Mouse (Mus musculus): ENCODE measurements around the gene Ifrd2. TPM values are rescaled to one million over a fixed set of nuclear protein-coding genes. Genes with fewer than 3 reads are reported as not detected.

Gene Ifrd2
- total RNA-seq (2021): 10 to 100 TPM; 11.3 to 11.9 TPM
- long read RNA-seq, experiment 1, partial matches to known transcripts: 1 of 6 reads
- long read RNA-seq, experiment 1, other reads (novel, unspliced or antisense): 3 of 6 reads
- long read RNA-seq, experiment 2, transcript Ifrd2-201 (12 exons, 2,056 nt): major isoform, 7 of 11 reads
- long read RNA-seq, experiment 2, partial matches to known transcripts: 0 of 11 reads
- long read RNA-seq, experiment 2, other reads (novel, unspliced or antisense): 4 of 11 reads

DNA sequence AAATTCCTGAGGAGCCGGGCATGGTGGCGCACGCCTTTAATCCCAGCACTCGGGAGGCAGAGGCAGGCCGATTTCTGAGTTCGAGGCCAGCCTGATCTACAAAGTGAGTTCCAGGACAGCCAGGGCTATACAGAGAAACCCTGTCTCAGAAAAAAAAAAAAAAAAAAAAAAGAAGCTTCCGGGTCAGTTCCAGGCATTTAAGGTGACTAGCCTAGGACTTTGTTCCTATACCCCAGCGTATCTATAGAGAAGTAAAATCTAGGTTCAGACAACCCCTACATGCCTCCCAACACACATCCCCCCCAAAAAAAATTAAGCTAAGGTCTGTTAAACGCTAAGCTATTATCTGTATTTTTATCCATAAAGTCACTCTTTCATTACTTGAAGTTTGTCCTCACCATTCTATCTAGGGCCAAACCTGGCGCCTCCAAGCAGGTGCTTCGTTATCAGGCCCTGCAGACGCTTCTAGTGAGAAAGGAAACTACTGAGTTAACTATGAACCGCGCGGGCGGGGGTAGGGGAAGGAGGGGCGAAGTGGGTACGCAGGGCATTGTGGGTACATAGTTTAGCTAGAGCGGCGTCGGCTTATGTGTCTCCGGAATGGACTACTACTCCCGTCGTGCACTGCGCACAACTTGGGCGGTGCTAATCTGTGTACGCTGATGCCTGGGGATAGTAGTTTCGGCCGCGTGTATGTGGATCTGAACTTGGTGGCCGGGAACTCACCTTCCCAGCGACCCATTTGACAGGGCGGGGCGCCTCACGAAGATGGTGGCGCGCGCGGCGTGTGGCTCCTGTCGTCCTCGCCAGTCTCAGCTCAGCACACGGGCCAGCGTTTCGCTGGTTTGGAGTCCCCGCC lies at the start of gene Ifrd2:
TSS of gene Ifrd2 (plus strand) at position 669 of the 859 bp plus-strand sequence.
- DNase-seq (ENCODE audit: low spot score in 2 of 2): peak; percentile 98 to 99

DNA sequence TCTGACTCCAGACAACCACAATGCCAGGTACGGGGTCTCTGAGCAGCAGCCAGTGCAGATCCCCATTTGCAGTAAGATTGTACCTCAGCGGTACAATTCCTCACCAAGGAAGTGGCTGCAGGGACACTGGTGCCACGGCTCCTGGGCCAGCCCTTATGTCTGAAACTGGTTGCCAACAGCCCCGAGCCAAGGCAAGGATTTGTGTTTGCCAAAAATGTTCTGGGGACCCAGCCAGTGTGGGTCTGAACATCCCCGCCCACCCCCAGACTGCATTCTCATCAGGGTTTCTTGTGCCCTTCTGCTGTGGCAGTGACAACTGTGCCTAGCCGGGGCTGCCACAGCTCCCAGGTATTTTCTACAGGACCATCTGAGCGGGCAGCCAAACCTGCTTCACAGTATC lies 49.2 kb upstream of the Ifrd2 start:
- DNase-seq (ENCODE audit: low spot score in 2 of 2): no peak

DNA sequence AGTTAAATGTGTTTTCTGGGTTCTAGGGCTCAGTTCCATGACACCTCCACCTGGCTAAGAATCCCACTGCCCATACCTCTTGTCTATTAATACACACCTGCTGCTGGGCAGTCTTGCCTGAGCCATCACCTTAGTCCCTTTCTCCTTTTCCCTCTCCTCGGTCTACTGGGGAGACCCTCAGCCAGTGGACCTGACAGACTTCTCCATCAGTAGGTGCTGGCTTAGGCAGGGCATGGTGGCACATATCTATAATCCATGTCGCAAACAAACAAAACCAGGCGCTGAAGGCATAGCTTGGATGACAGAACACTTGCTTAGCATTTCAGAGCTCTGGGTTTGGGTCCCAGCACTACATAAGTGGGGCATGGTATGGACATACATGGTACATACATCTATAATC lies 48.7 kb upstream of the Ifrd2 start:
- DNase-seq (ENCODE audit: low spot score in 2 of 2): no peak

DNA sequence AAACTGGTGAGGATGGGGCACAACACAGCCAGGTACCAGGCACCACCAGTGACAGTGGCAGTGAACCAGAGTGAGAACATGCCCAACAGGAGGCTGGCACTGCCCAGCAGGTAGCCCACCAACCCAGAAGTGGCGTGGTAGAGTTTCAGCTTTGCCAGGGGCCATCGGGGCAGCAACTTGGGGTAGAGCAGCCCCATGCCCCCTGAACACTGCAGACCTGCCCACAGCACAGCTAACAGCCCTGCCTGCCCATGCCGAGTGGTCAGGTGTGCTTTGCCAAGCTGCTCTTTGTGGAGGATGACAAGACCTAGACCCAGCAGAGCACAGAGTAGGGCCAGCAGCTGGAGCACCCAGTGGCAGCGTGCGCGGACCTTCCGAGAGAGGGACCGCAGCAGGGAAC lies 47.5 kb upstream of the Ifrd2 start:
- no peak for DNase-seq (ENCODE audit: low spot score in 2 of 2)

DNA sequence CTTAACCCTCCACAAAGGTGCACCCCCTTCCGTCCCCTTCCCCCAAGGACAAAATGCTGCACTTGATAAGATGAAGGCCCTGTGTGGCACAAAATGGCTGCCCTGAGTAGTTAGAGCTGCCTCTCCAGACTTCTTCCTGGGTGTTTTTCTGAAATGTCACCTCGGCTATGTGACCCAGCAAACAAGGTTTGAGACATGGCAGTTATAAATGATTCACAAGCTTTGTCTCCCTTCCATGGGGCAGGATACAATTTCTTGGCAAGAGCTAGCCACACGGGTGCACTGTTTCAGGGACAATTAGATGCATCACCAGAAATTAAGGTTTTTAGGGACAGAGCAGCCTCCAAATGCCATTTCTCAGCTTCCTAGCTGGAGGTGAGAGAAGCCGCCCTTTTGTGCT lies 47.0 kb upstream of the Ifrd2 start:
- no peak for DNase-seq (ENCODE audit: low spot score in 2 of 2)

DNA sequence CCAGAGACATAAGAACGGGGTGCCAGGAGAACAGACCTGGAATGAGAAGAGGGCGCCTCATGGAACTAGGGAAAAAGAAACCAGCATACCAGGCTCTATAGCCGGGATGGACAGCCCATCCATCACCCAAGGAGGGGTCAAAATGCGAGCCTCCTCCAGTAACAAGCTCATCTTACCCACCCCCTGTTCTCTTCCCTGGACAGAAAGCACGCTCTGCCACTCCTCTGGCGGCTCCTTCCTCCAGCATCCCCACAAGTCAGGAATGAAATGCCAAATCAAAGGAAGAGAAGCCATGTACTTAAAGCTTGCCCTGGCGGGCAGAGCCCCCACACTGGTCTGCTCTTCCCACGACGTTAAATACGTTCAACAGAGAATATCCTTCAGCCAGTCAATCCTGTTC lies 46.4 kb upstream of the Ifrd2 start:
- DNase-seq (ENCODE audit: low spot score in 2 of 2): no peak

DNA sequence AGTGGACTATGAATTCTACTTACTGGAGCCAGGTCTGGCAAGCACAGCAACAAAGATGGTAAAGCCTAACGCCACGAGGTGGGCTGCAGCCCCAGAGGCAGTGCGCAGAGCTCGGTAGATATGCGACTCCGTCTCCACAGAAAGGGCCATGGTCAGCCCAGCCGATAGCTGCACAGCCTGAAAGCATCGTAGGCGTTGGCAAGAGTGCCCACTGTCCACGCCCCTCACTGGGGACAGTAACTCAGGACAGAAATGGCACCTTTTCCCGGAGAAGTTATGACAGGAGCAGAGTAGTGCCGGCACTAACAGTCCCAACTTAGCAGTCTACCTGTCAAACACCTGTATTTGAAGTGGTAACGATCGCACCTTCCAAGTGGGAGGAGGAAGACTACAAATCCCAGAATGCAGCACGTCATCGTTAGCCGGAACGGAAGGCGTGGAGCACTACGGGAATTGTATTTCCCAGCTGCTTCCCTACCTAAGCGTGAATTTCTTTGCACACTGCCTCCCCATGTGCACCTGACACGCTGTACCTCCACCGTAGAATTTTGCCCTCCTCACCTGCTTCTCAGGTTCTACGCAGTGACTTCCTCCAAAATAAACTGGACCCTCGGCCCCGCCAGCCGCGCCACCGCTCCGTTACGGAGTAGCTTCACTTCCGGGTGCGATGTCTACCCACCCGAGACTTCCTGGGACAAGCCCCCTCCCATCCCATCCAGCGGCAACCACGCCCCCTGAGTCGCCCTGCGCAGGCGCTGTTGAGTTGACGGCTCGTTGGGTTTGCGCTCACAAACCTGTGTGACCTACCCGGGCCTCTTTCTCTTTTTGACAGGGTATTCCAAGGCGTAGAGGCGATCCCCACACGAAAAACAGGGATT lies 45.7 kb upstream of the Ifrd2 start, which contains the start of the genes Cyb561d2 and Nprl2:
TSS of gene Cyb561d2 (minus strand) at position 720 of the 878 bp plus-strand sequence.
TSS of gene Nprl2 (plus strand) at position 753 of the 878 bp plus-strand sequence.
- peak; percentile 92 to 95 for DNase-seq (ENCODE audit: low spot score in 2 of 2)

DNA sequence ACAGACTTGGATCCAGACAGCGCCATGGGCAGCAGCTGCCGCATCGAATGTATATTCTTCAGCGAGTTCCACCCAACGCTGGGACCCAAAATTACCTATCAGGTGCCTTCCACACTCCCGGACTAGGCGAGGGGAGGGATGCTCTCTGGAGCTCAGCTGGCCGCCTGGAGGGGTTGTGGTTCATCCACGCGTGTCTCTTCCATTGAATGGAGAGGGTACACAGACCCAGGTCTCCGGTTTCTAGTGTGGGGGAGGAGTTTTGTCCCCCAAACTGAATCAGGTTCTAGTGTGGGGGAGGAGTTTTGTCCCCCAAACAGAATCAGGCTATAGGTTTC lies 45.1 kb upstream of the Ifrd2 start:
- DNase-seq (ENCODE audit: low spot score in 2 of 2): no peak

DNA sequence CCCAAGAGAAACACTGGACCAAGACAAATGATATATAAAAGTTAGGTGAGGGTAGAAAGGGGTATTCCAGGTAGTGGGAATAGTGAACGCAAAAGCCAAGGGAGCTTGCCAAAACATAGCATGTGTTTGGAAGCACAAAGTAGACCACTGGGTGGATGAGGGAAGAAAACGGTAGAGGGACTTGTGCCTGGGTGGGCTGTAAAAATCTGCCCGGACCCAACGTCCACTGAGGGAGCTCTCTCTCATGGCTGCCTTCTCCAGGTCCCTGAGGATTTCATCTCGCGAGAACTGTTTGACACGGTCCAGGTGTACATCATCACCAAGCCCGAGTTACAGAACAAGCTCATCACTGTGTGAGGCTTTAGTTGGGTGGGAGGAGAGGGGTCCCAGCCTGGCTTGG lies 44.7 kb upstream of the Ifrd2 start:
- no peak for DNase-seq (ENCODE audit: low spot score in 2 of 2)

DNA sequence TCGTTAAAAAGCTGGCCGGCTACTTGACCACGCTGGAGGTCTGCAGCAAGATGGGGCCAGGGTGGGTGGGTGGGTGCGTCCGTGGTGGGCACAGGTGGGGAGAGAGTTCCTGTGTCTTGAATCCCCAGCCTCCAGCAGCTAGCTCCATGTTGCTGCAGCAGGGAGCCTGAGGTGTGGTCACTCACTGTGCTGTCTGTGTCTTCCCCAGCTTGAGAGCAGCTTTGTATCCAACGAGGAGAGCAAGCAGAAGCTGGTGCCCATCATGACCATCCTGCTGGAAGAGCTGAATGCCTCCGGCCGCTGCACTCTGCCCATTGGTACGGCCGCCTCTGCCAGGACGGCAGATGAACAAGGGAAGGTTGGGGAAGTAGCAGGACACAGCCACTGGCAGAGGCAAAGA lies 44.1 kb upstream of the Ifrd2 start:
- DNase-seq (ENCODE audit: low spot score in 2 of 2): no peak

DNA sequence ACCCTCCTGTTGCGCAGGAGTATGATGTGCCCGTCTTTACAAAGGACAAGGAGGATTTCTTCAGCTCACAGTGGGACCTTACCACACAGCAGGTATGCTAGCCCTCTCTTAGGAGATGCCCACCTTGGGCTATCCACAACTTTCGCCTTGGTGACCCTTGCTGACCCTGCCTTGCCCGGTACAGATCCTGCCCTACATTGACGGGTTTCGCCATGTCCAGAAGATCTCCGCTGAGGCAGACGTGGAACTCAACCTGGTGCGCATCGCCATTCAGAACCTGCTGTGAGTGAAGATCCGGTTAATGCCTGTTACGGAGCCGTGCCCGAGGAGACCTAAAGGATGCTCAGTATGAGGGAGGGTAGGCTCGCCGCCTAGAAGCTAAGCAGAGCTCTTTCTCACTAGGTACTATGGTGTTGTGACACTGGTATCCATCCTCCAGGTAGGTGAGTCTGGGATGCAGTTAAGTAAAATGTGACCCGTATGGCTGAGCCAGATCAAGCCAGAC lies 43.2 kb upstream of the Ifrd2 start:
- DNase-seq (ENCODE audit: low spot score in 2 of 2): no peak

DNA sequence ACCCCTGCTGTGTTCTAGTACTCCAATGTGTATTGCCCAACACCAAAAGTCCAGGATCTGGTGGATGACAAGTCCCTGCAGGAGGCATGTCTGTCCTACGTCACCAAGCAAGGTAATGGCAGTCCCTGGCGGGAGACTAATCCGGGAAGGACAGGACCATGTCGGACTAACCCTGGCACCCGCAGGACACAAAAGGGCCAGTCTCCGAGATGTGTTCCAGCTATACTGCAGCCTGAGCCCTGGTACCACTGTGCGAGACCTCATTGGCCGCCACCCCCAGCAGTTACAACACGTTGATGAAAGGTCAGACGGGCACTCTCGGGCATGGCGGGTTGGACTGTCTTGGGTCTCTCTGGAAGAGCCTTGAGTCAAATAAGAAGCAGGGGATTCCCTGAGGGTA lies 42.7 kb upstream of the Ifrd2 start:
- DNase-seq (ENCODE audit: low spot score in 2 of 2): no peak

DNA sequence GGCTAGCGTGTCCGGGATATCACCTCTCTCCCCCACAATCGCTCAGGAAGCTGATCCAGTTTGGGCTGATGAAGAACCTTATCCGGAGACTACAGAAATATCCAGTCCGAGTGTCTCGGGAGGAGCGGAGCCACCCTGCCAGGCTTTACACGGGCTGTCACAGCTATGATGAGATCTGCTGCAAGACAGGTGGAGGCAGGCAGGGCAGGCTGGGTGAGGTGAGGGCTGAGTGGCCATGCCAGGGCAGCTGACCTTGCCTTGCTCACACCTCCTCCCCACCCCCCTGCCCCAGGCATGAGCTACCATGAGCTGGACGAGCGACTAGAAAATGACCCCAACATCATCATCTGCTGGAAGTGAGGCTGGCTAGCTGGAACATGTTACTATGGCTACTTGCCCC lies 42.2 kb upstream of the Ifrd2 start:
- DNase-seq (ENCODE audit: low spot score in 2 of 2): no peak

DNA sequence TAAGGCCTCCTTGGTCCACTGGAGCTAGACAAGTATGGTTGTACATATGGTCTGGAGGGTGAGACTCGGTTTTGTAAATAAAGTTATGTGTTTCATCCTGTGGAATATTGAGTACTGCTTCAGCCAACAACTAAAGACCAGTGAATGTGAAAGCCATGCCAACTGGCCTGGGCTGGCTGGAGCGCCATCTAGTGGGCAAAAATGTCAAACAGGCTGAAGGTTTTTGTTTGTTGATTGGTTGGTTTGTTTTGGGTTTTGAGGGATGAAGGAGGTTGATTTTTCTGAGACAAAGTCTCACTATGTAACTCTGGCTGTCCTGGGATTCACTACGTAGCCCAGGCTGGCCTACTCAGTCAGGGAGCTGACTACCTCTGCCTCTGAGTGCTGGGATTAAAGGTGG lies 41.8 kb upstream of the Ifrd2 start:
- peak in 1 of 2 experiments; percentile 77 for DNase-seq (ENCODE audit: low spot score in 2 of 2)

DNA sequence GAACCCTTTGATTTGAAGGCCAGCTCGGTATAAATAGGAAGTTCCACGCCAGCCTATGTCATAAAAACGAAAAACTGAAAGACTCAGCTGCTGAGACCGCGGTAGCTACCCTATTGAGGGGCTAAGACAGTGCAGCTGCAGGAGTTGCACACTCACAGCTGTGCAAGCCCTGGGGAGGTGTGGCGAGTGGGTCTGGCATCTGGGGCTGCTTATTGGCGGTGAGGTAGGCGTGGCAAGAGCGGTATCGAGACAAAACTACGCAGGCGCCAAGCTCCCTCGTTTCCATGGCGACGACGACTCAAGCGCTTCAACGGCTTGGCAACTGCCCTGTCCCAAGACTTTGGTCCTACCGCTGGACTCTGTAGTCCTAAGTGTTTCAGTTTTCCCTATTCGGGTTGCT lies 40.4 kb upstream of the Ifrd2 start, which contains the start of gene Zmynd10:
TSS of gene Zmynd10 (plus strand) at position 273 of the 400 bp plus-strand sequence.
- DNase-seq (ENCODE audit: low spot score in 2 of 2): peak; percentile 86 to 91

DNA sequence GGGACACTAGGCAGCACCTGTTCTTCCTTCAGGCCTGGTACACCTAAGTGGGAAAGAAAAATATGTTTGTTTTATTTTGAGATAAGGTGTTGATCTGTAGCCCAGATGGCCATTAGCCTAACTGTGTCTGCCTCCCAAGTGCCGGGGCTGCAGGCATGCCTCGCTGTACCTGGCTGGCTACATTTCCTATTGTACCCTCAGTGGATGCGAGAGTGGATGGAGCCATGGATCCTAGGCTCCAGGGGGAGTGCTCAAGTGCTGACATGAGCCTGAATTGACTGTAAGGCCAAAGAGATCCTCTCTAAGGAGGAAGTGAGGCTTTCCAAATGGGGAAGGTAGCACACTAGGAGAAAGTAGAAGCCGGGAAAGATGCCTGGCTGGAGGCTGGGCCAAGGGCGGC lies 39.5 kb upstream of the Ifrd2 start:
- no peak for DNase-seq (ENCODE audit: low spot score in 2 of 2)

DNA sequence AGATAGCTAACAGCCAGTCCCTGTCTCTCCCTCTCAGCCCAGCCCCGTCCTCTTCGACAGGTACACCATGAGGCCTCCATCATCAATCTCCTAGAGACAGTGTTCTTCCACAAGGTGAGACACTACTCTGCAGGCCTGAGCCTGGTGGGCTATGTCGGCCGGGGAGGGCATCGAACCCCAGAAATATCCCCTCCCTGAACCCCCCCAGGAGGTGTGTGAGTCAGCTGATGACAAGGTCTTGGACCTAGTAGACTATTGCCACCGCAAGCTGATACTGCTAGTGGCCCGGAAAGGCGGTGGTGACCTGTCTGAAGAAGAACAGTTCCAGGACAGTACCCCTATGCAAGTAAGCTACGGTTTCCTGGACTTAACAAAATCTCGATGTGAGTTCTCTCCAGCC lies 38.6 kb upstream of the Ifrd2 start:
- no peak for DNase-seq (ENCODE audit: low spot score in 2 of 2)

DNA sequence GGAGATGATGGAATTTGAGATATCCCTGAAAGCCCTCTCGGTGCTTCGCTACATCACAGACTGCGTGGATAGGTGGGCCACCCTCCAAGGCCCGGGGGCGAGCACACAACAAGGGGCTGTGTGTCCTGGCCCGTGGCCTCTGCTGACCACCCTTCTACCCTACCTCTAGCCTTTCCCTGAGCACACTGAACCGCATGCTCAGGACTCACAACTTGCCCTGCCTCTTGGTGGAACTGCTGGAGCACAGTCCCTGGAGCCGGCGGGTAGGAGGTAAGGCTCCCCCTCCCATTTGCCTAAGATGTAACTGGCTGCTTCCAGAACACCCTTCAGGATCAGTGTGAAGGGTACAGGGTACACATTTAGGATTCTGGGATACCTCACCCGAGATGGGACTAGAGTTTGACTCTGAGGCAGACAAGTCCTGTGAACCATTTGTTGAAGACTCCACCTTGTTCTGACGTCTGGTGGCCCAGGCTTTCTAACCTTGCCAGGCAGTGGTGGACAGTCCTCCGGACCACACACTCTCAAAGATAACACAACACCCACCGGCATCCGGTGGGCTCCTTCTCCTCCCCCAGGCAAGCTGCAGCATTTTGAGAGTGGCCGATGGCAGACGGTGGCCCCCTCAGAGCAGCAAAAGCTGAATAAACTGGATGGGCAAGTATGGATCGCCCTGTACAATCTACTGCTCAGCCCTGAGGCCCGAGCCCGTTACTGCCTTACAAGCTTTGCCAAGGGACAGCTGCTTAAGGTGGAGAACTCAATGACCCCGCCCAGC lies 38.0 kb upstream of the Ifrd2 start:
- no peak for DNase-seq (ENCODE audit: low spot score in 2 of 2)

DNA sequence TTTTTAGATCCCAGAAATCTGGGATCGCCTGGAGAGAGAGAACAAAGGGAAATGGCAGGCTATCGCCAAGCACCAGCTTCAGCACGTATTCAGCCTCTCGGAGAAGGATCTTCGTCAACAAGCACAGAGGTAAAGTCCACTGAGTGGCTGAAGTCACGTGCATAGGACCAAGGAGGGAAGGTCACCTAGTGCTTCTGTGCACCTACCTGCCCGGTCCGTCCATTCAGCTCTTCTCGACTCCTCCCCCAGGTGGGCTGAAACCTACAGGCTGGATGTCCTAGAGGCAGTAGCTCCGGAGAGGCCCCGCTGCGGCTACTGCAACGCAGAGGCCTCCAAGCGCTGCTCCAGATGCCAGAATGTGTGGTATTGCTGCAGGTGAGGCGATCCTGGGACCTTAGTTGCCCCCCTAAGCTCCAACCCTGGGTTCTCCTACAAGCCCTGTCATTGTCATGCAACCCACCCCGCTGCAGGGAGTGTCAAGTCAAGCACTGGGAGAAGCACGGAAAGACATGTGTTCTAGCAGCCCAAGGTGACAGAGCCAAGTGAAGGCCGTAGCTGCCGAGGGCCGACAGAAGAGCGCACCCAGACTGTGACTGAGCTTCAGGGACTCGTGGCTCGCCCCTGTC lies 36.8 kb upstream of the Ifrd2 start:
- no peak for DNase-seq (ENCODE audit: low spot score in 2 of 2)
